Mouse (Mus musculus): ENCODE results near the gene Crim1. TPM values are rescaled to one million over a fixed set of nuclear protein-coding genes. Genes with fewer than 3 reads are reported as not detected.
A peak's percentile ranks its signal among the peaks of the same experiment; 100 is the strongest.

Gene Crim1
- polyA plus RNA-seq, 1 experiment from 2014 or later, result 7.2 TPM

- ATAC-seq (ENCODE audit: low read depth), result no peak
- no peaks in the 10 kb centered on the region for H3K9me3 ChIP-seq (ENCODE audit: control insufficient read depth, low read length)
- no peaks in the 10 kb centered on the region for H3K27me3 ChIP-seq (replicated peaks; ENCODE audit: control insufficient read depth, insufficient read depth, low read length)
- peaks cover 40% of the 10 kb centered on the region for H3K4me1 ChIP-seq (ENCODE audit: control insufficient read depth, insufficient read depth, low read length)
- WGBS, result 37% methylated on average over 3 of the region's 3 CpGs
- no peaks in the 10 kb centered on the region for H3K36me3 ChIP-seq (ENCODE audit: control insufficient read depth, insufficient read depth, low read length)
- H3K27ac ChIP-seq (replicated peaks; ENCODE audit: low read depth, low read length), result no peak overlapping the region
- H3K4me3 ChIP-seq (ENCODE audit: low read depth, low read length), result peak overlapping the region; percentile 90
- H3K4me2 ChIP-seq (ENCODE audit: low read depth, low read length), result peak overlapping the region; percentile 98
- no peak for DNase-seq (ENCODE audit: low spot score)
- H3K9ac ChIP-seq (ENCODE audit: low read depth, low read length), result no peak overlapping the region
Observed at GRCm38 (mm10) chr17:78202756-78203155, 2.7 kb downstream of the Crim1 start.

GRCm38 (mm10) chr17:78203478-78203877 is 3.4 kb downstream of the Crim1 start:
- peak overlapping the region; percentile 98; the same call in 1 of the 2 replicates for H3K4me2 ChIP-seq (ENCODE audit: low read depth, low read length)
- H3K9ac ChIP-seq (ENCODE audit: low read depth, low read length), result no peak overlapping the region
- no peaks in the 10 kb centered on the region for H3K9me3 ChIP-seq (ENCODE audit: control insufficient read depth, low read length)
- ATAC-seq (ENCODE audit: low read depth) (no peak), DNase-seq (ENCODE audit: low spot score) (peak; percentile 57)
- H3K27me3 ChIP-seq (replicated peaks; ENCODE audit: control insufficient read depth, insufficient read depth, low read length), result no peaks in the 10 kb centered on the region
- 43% methylated on average over 5 of the region's 5 CpGs for WGBS
- H3K4me3 ChIP-seq (ENCODE audit: low read depth, low read length), result peak overlapping the region; percentile 90; the same call in 1 of the 2 replicates
- no peaks in the 10 kb centered on the region for H3K36me3 ChIP-seq (ENCODE audit: control insufficient read depth, insufficient read depth, low read length)
- H3K4me1 ChIP-seq (ENCODE audit: control insufficient read depth, insufficient read depth, low read length), result peaks cover 40% of the 10 kb centered on the region
- no peak overlapping the region for H3K27ac ChIP-seq (replicated peaks; ENCODE audit: low read depth, low read length)

DNA sequence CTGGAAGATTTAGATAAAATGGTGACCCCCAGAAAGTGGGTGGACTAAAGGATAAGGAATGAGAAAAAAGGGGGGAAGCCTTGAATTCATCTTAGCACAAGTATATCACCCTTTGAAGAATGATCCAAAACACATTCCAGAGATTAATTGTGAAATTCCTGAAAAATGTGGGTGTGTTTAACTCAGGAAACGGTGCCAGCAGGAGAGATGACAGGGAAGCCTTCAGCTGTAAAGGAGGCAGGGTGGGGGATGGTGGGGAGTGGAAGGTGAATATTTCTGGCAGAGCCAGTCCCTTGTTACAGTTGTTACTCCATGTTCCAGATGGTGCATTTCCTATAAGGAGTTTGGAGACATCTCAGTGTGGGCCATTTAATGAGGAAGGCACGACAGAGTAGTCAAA is 6.4 kb downstream of the Crim1 start:
- peaks cover 40% of the 10 kb centered on the region for H3K4me1 ChIP-seq (ENCODE audit: control insufficient read depth, insufficient read depth, low read length)
- ATAC-seq (ENCODE audit: low read depth), result no peak

GRCm38 (mm10) chr17:78207246-78207645 is 7.2 kb downstream of the Crim1 start:
- H3K4me3 ChIP-seq (ENCODE audit: low read depth, low read length), result no peak overlapping the region
- 71% methylated on average over 3 of the region's 3 CpGs for WGBS
- no peak for DNase-seq (ENCODE audit: low spot score)
- H3K27me3 ChIP-seq (replicated peaks; ENCODE audit: control insufficient read depth, insufficient read depth, low read length), result no peaks in the 10 kb centered on the region
- H3K4me2 ChIP-seq (ENCODE audit: low read depth, low read length), result no peak overlapping the region
- H3K9ac ChIP-seq (ENCODE audit: low read depth, low read length), result no peak overlapping the region
- ATAC-seq (ENCODE audit: low read depth), result no peak
- H3K36me3 ChIP-seq (ENCODE audit: control insufficient read depth, insufficient read depth, low read length), result no peaks in the 10 kb centered on the region
- H3K27ac ChIP-seq (replicated peaks; ENCODE audit: low read depth, low read length), result no peak overlapping the region
- H3K4me1 ChIP-seq (ENCODE audit: control insufficient read depth, insufficient read depth, low read length), result peaks cover 32% of the 10 kb centered on the region
- no peaks in the 10 kb centered on the region for H3K9me3 ChIP-seq (ENCODE audit: control insufficient read depth, low read length)

More for the DNA sequence above, 6.4 kb downstream of the Crim1 start:
- Histone ChIP-seq H3K4me3 (ENCODE audit: low read depth, low read length) (no peak overlapping the region), H3K36me3 (ENCODE audit: control insufficient read depth, insufficient read depth, low read length) (no peaks in the 10 kb centered on the region), H3K9me3 (ENCODE audit: control insufficient read depth, low read length) (no peaks in the 10 kb centered on the region), H3K27me3 (replicated peaks; ENCODE audit: control insufficient read depth, insufficient read depth, low read length) (no peaks in the 10 kb centered on the region), H3K9ac (ENCODE audit: low read depth, low read length) (no peak overlapping the region), H3K4me2 (ENCODE audit: low read depth, low read length) (no peak overlapping the region), H3K27ac (replicated peaks; ENCODE audit: low read depth, low read length) (no peak overlapping the region)
- DNase-seq (ENCODE audit: low spot score), result peak; percentile 72
- 15% methylated on average over 2 of the region's 2 CpGs for WGBS

DNA sequence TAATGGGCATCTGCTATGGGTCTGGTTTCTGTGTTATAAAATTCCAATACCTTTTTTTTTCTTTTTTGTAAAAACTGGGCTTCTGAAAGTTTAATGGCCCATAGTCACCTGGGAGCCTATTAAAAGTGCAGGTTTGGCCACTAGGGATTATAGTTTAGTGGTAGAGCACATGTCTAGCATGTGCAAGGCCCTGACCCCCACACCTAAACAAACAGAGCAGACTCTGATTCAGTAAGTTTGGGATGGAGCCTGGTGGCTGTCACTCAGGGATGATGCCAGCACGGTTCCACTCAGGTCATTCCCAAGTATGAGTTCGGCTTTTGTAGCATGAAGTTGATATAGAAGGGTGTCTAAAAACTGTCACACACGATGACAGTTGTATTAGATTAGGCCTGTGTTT is 8.8 kb downstream of the Crim1 start:
- peaks cover 27% of the 10 kb centered on the region for H3K4me1 ChIP-seq (ENCODE audit: control insufficient read depth, insufficient read depth, low read length)
- no peak overlapping the region for H3K4me3 ChIP-seq (ENCODE audit: low read depth, low read length)
- H3K27ac ChIP-seq (replicated peaks; ENCODE audit: low read depth, low read length), result no peak overlapping the region
- WGBS, result 45% methylated on average over 3 of the region's 3 CpGs
- no peaks in the 10 kb centered on the region for H3K27me3 ChIP-seq (replicated peaks; ENCODE audit: control insufficient read depth, insufficient read depth, low read length)
- H3K4me2 ChIP-seq (ENCODE audit: low read depth, low read length), result no peak overlapping the region
- DNase-seq (ENCODE audit: low spot score) (no peak), ATAC-seq (ENCODE audit: low read depth) (no peak)
- H3K36me3 ChIP-seq (ENCODE audit: control insufficient read depth, insufficient read depth, low read length), result no peaks in the 10 kb centered on the region
- no peak overlapping the region for H3K9ac ChIP-seq (ENCODE audit: low read depth, low read length)
- no peaks in the 10 kb centered on the region for H3K9me3 ChIP-seq (ENCODE audit: control insufficient read depth, low read length)

- H3K4me2 ChIP-seq (ENCODE audit: low read depth, low read length), result no peak overlapping the region
- 82% methylated on average over 2 of the region's 2 CpGs for WGBS
- no peak overlapping the region for H3K9ac ChIP-seq (ENCODE audit: low read depth, low read length)
- H3K36me3 ChIP-seq (ENCODE audit: control insufficient read depth, insufficient read depth, low read length), result no peaks in the 10 kb centered on the region
- H3K4me1 ChIP-seq (ENCODE audit: control insufficient read depth, insufficient read depth, low read length), result peaks cover 27% of the 10 kb centered on the region
- DNase-seq (ENCODE audit: low spot score) (no peak), ATAC-seq (ENCODE audit: low read depth) (no peak)
- H3K27ac ChIP-seq (replicated peaks; ENCODE audit: low read depth, low read length), result no peak overlapping the region
- H3K4me3 ChIP-seq (ENCODE audit: low read depth, low read length), result no peak overlapping the region
- H3K9me3 ChIP-seq (ENCODE audit: control insufficient read depth, low read length), result no peaks in the 10 kb centered on the region
- no peaks in the 10 kb centered on the region for H3K27me3 ChIP-seq (replicated peaks; ENCODE audit: control insufficient read depth, insufficient read depth, low read length)
Observed at GRCm38 (mm10) chr17:78209646-78210045, 9.6 kb downstream of the Crim1 start.

GRCm38 (mm10) chr17:78211881-78212280 is 11.8 kb downstream of the Crim1 start:
- Histone ChIP-seq H3K9ac (ENCODE audit: low read depth, low read length) (no peak overlapping the region), H3K4me1 (ENCODE audit: control insufficient read depth, insufficient read depth, low read length) (peaks cover 21% of the 10 kb centered on the region), H3K4me2 (ENCODE audit: low read depth, low read length) (no peak overlapping the region), H3K9me3 (ENCODE audit: control insufficient read depth, low read length) (no peaks in the 10 kb centered on the region), H3K36me3 (ENCODE audit: control insufficient read depth, insufficient read depth, low read length) (no peaks in the 10 kb centered on the region), H3K4me3 (ENCODE audit: low read depth, low read length) (no peak overlapping the region), H3K27me3 (replicated peaks; ENCODE audit: control insufficient read depth, insufficient read depth, low read length) (no peaks in the 10 kb centered on the region), H3K27ac (replicated peaks; ENCODE audit: low read depth, low read length) (no peak overlapping the region)
- DNase-seq (ENCODE audit: low spot score) (peak; percentile 72), ATAC-seq (ENCODE audit: low read depth) (no peak)
- WGBS, result 26% methylated on average over 5 of the region's 5 CpGs

- Histone ChIP-seq H3K27ac (replicated peaks; ENCODE audit: low read depth, low read length) (no peak overlapping the region), H3K36me3 (ENCODE audit: control insufficient read depth, insufficient read depth, low read length) (no peaks in the 10 kb centered on the region), H3K4me3 (ENCODE audit: low read depth, low read length) (no peak overlapping the region), H3K9me3 (ENCODE audit: control insufficient read depth, low read length) (no peaks in the 10 kb centered on the region), H3K4me1 (ENCODE audit: control insufficient read depth, insufficient read depth, low read length) (peaks cover 22% of the 10 kb centered on the region), H3K4me2 (ENCODE audit: low read depth, low read length) (no peak overlapping the region), H3K9ac (ENCODE audit: low read depth, low read length) (peak overlapping the region; percentile 15; the same call in 1 of the 2 replicates), H3K27me3 (replicated peaks; ENCODE audit: control insufficient read depth, insufficient read depth, low read length) (no peaks in the 10 kb centered on the region)
- DNase-seq (ENCODE audit: low spot score) (peak; percentile 76), ATAC-seq (ENCODE audit: low read depth) (0 out of 2 replicates have a peak, but pooled peaks have one; percentile 63)
- WGBS, result 41% methylated on average over 6 of the region's 6 CpGs
Observed at GRCm38 (mm10) chr17:78213128-78213527, 13.1 kb downstream of the Crim1 start.

DNA sequence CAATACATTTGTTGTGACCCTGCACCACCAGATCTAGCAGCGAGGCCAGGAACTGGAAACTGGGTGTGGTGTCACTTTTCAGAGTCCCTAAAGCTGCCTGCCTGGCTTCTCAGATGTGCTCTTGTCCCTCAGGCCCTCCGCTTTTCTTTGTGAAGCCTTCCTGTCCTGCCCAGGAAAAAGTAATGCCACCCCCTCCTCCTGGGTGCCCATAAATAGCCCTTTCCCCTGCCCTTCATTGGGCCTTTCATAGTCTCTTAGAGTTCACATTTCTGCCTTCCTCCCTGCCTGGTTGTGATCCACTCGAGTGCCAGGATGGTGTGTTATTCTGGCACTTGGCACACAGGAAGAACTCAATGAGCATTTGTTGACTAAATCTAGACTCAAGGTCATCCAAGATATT is 16.5 kb downstream of the Crim1 start:
- whole genome bisulfite sequencing, result 34% methylated on average over 3 of the region's 3 CpGs
- Histone ChIP-seq H3K4me2 (ENCODE audit: low read depth, low read length) (no peak overlapping the region), H3K4me3 (ENCODE audit: low read depth, low read length) (no peak overlapping the region), H3K36me3 (ENCODE audit: control insufficient read depth, insufficient read depth, low read length) (no peaks in the 10 kb centered on the region), H3K9ac (ENCODE audit: low read depth, low read length) (no peak overlapping the region), H3K27me3 (replicated peaks; ENCODE audit: control insufficient read depth, insufficient read depth, low read length) (no peaks in the 10 kb centered on the region), H3K4me1 (ENCODE audit: control insufficient read depth, insufficient read depth, low read length) (peaks cover 30% of the 10 kb centered on the region), H3K27ac (replicated peaks; ENCODE audit: low read depth, low read length) (no peak overlapping the region), H3K9me3 (ENCODE audit: control insufficient read depth, low read length) (no peaks in the 10 kb centered on the region)
- no peak for ATAC-seq (ENCODE audit: low read depth)
- no peak for DNase-seq (ENCODE audit: low spot score)

All from embryonic facial prominence, embryonic 14.5 days (tissue).